Mouse (Mus musculus) spleen, adult 2 months (tissue): ENCODE data around the gene Galnt6. TPM values are rescaled to one million over a fixed set of nuclear protein-coding genes. Genes with fewer than 3 reads are reported as not detected.

Experiments
- DNase-seq, 2 experiments: peaks; one replicate each; pipeline versions ENCODE4 v3.0.0 to v3.0.0-alpha.2; 2012 to 2021; ENCODE audit warnings: low spot score in 2 of 2, low read depth in 1 of 2
- H3K27ac ChIP-seq: fragments of 200-500 bp; 2 replicates; pipeline ENCODE4 v1.5.1; 2012; ENCODE audit warnings: low read length, inconsistent platforms; ENCODE audit not compliant: insufficient read depth
- H3K27me3 ChIP-seq: fragments of 200-500 bp; 2 replicates; pipeline ENCODE4 v1.6.1; 2012; ENCODE audit warnings: mild to moderate bottlenecking, moderate library complexity, low read length, inconsistent platforms; ENCODE audit not compliant: control insufficient read depth, insufficient read depth
- H3K36me3 ChIP-seq: fragments of 200-500 bp; 2 replicates; pipeline ENCODE4 v1.6.1; 2012; ENCODE audit warnings: mild to moderate bottlenecking, low read length, inconsistent platforms; ENCODE audit not compliant: control insufficient read depth, insufficient read depth
- H3K4me1 ChIP-seq: fragments of 200-500 bp; 2 replicates; pipeline ENCODE4 v1.6.1; 2011; ENCODE audit warnings: inconsistent platforms; ENCODE audit not compliant: control insufficient read depth, insufficient read depth, insufficient read length
- H3K4me3 ChIP-seq: fragments of 200-500 bp; 2 replicates; pipeline ENCODE4 v1.5.1; 2011; ENCODE audit warnings: mild to moderate bottlenecking, inconsistent platforms; ENCODE audit not compliant: insufficient read depth, insufficient read length; ENCODE audit errors: extremely low read depth
- CTCF ChIP-seq: fragments of 200-500 bp; IDR thresholded peaks from 2 replicates; pipeline ENCODE4 v1.5.1; 2011; ENCODE audit warnings: mild to moderate bottlenecking, inconsistent platforms; ENCODE audit not compliant: insufficient read depth, insufficient read length, insufficient replicate concordance; ENCODE audit errors: extremely low read depth
- POLR2A ChIP-seq: fragments of 200-500 bp; IDR thresholded peaks from 2 replicates; pipeline ENCODE4 v1.6.1; 2011; ENCODE audit warnings: low read depth, low read length, inconsistent platforms
- WGBS: fragments of 180-500 bp; shearing (Covaris S2); methylation state at CpG from one replicate; pipeline ENCODE4 v1.1.7; 2018; 5-methylcytosine and 5-hydroxymethylcytosine counted together
- polyA plus RNA-seq: library from polyadenylated mRNA; depleted of rRNA; stranded (reverse); fragments of >200 nt; gene quantifications from 2 replicates; pipeline ENCODE4 v1.2.3, GENCODE M21; 2012

Gene Galnt6
- polyA plus RNA-seq, 1 experiment = 13.9 TPM

DNA sequence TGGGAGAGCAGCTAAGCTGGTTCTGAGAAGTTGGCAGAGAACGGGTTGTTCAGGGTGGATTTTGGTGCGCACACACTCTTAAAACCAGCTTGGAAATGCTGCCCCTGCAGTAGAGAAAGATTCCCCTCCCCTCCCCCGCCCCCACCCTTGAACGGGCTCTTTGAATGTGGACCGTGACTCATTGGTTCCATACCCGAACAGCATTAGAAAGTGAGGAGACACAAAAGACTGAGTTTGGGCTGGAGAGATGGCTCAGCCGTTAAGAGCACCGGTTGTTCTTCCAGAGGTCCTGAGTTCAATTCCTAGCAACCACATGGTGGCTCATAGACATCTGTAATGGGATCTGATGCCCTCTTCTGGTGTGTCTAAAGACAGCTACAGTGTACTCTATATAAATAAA, 59.2 kb downstream of the Galnt6 start:
- Histone ChIP-seq H3K36me3 (no peaks in the 10 kb centered on the region), H3K27me3 (no peaks in the 10 kb centered on the region), H3K27ac (peak overlapping the region; percentile 27; the same call in 1 of the 2 replicates), H3K4me1 (peaks cover 13% of the 10 kb centered on the region; the same call in 1 of the 2 replicates), H3K4me3 (no peak overlapping the region)
- WGBS = 69% methylated on average over 8 of the region's 8 CpGs
- no peak for TF ChIP-seq POLR2A
- TF ChIP-seq CTCF = no peak
- DNase-seq = no peak

DNA sequence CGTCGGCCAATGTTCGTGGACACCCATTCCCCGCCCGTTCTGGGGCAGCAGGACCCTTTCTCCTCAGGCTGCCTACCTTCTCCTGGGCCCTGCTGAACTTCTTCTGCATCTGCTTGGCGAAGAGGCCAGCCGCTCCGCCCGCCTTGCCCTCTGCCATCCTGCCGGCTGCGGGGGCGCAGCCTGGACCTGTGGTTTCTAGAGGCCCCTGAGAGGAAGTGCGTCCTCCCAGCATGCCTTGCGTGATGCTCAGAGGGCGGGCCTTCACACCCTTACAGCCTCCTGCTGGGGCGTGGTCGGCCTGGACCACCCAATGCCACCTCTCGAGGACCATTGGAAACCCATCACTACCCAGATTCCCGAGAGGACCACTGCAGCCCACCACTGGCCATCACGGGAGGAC, 59.8 kb downstream of the Galnt6 start, which contains the start of gene Bin2:
Gene Bin2 (minus strand): TSS at position 217 of the 400 bp plus-strand sequence.
- DNase-seq = peak; percentile 68 to 93
- peak within 1 kb of the TSS; percentile 92 for H3K27ac ChIP-seq
- H3K36me3 ChIP-seq = no peaks in the 10 kb centered on the region
- peak; percentile 99 for TF ChIP-seq POLR2A
- TF ChIP-seq CTCF = no peak
- no peaks in the 10 kb centered on the region for H3K27me3 ChIP-seq
- H3K4me3 ChIP-seq = peak within 1 kb of the TSS; percentile 79
- H3K4me1 ChIP-seq = peaks cover 18% of the 10 kb centered on the region; the same call in 1 of the 2 replicates
- 9% methylated on average over 20 of the region's 20 CpGs for WGBS

DNA sequence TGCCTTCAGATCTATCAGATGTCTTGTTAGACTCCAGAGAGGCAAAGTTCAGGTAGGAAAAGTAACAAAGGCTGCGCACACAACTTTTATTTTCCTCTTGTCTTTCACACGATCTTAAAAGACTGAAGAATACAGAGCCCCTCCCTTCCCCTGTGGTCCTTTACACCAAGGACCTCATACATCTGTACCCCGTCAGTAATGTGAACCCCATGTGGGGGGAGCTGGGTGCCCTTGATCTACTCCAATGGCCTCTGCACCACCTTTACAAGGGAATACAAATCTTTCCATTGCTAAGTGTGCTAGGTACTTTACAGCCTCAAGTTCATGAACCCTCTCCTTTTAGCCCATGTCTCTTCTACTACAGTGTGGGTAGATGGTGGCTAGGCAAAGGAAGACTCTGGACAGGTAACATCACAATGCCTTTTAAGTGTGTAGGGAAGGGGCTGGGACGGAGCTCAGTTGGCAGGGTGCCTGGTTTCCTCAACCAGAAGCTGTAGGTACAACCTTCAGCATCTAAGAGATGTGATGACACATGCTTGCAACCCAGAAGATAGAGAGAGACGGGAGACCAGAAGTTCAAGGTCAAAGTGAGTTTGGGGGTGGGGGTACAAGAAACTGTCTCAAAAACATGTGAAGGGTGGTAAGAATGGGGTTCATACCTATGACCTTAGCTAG, 61.2 kb downstream of the Galnt6 start:
- H3K36me3 ChIP-seq = no peaks in the 10 kb centered on the region; the same call in 1 of the 2 replicates
- H3K27ac ChIP-seq = peak overlapping the region; percentile 92
- WGBS = 41% methylated on average over 5 of the region's 5 CpGs
- H3K4me1 ChIP-seq = peaks cover 23% of the 10 kb centered on the region; the same call in 1 of the 2 replicates
- H3K27me3 ChIP-seq = no peaks in the 10 kb centered on the region
- TF ChIP-seq POLR2A (no peak), CTCF (no peak)
- H3K4me3 ChIP-seq = peak overlapping the region; percentile 79
- peak; percentile 34 to 40 for DNase-seq

DNA sequence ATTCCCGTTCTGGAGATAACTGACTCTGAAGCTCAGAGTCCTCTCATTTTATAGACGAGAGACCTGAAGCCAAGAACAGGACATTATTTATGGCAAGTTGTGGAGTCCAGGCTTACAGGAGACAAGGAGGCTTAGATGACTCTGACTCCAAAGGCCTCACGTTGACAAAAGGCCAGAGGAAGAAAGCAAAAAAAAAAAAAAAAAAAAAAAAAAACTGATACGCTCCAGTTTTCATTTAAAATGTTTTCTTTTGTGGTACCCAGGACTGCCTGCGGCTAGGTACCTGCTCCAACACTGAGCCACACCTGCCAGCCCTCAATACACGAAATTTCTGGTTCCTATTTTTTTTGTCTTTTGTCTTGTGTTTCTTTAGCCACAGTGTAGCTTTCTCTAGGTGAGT, 61.8 kb downstream of the Galnt6 start:
- H3K4me1 ChIP-seq = peaks cover 25% of the 10 kb centered on the region; the same call in 1 of the 2 replicates

DNA sequence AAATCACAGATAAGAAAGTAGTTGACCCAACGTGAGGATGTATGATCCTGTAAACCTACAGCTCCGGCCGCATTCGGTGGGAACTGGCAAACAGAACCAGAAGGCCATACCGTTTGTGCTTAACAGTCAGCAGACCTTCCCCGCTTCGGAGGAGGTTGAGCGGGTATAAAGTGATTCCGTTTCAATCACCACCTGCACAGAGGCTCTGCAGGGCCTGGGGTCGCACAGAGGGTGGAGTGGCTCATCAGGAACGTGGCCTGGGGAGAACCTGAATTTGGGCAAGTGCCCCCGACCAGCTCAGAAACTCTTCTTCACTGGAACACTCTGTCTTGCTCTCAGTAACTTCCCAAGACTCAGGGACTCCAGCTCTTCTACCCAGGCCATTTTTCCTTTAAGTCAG, 62.3 kb downstream of the Galnt6 start:
- peak overlapping the region; percentile 92 for H3K27ac ChIP-seq
- no peaks in the 10 kb centered on the region for H3K27me3 ChIP-seq
- TF ChIP-seq CTCF (no peak), POLR2A (no peak)
- DNase-seq = no peak
- WGBS = 10% methylated on average over 12 of the region's 12 CpGs
- H3K36me3 ChIP-seq = peaks cover 2% of the 10 kb centered on the region
- H3K4me1 ChIP-seq = peaks cover 25% of the 10 kb centered on the region; the same call in 1 of the 2 replicates
- peak overlapping the region; percentile 79 for H3K4me3 ChIP-seq

More for the DNA sequence above, 61.8 kb downstream of the Galnt6 start:
- Histone ChIP-seq H3K36me3 (no peaks in the 10 kb centered on the region; the same call in 1 of the 2 replicates), H3K27ac (peak overlapping the region; percentile 92), H3K4me3 (peak overlapping the region; percentile 79), H3K27me3 (no peaks in the 10 kb centered on the region)
- WGBS = 29% methylated on average over 6 of the region's 6 CpGs
- DNase-seq = no peak
- TF ChIP-seq CTCF = no peak
- no peak for TF ChIP-seq POLR2A

DNA sequence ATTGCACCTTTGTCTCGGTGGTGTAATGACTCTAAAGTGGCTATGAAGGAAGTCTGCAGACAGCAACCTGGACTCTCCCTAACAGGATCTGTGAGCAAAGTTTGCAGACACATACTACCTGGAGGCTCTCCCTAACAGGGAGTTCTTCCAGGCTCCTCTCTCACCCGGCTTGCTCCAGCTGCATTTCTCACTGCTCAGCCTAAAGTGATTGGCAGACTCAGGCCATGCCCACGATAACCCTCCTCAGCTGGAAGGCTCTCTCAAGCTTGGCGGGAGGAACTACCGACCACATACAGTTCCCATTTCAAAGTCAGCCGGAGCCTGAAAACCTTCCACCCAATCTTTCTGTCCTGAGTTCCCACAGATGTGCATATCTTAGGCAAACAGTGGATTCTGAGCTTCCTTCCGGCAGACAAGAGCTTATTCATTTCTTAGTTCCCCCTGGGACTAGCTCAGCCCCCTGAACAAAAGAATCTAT, 62.9 kb downstream of the Galnt6 start:
- no peak for TF ChIP-seq POLR2A
- TF ChIP-seq CTCF = no peak
- Histone ChIP-seq H3K27me3 (no peaks in the 10 kb centered on the region), H3K4me3 (peak overlapping the region; percentile 40), H3K27ac (peak overlapping the region; percentile 92), H3K36me3 (peaks cover 4% of the 10 kb centered on the region), H3K4me1 (peaks cover 25% of the 10 kb centered on the region; the same call in 1 of the 2 replicates)
- DNase-seq = peak in 1 of 2 experiments; percentile 43
- WGBS = 1% methylated on average over 7 of the region's 7 CpGs

DNA sequence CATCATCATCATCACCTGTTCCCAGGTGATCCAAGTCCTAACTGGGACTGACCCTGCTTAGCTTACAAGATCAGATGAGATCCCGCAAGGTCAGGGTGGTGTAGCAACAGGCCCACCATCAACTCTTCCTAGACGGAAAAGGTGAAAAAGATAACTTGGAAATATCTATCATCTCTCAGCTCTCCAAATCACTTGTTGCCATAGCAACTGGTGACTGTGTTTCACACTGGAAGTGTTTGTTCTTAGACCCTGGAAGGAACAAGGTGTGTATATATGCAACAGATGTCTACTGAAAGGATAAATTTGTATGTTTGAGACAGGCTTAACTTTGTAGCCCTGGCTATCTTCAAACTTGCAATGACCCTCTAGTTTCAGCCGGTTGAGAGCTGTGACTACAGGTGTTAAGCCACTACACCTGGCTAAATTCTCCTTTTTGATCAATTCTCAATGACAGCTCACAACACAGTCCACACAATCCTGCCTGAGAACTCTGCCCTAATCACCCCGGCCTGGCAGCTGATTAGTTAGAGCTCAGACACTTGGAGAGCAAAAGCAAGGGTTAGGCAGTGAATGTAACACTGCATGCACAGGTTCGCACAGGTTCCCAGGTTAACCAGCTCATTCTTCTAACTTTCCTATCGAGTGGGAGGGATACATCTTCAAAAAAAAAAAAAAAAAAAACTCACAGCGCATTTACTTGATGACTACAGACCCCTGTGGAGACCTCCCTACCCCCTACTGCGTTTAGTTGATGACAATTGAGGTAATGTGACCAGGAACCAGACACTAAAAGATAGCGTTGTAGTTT, 63.6 kb downstream of the Galnt6 start:
- Histone ChIP-seq H3K4me3 (peak overlapping the region; percentile 40), H3K27ac (peak overlapping the region; percentile 92), H3K4me1 (peaks cover 25% of the 10 kb centered on the region; the same call in 1 of the 2 replicates), H3K27me3 (no peaks in the 10 kb centered on the region), H3K36me3 (peaks cover 5% of the 10 kb centered on the region)
- DNase-seq = peak in 1 of 2 experiments; percentile 18
- 31% methylated on average over 9 of the region's 9 CpGs for WGBS
- TF ChIP-seq CTCF (no peak), POLR2A (no peak)
